ENCODE assay signal across 7 mouse cellular contexts in genomic region chr4:123749484-123750130, GRCm38 (mm10). TPM values are rescaled to one million over a fixed set of nuclear protein-coding genes. Genes with fewer than 3 reads are reported as not detected.
DNase-seq lines count a peak whose midpoint lies in the region; ATAC-seq and TF ChIP-seq lines count a peak whose summit lies in the region.

No protein-coding gene starts in this region.

- H3K27ac ChIP-seq in forebrain, embryonic 15.5 days (replicated peaks): peak overlapping the region; percentile 94
- peak overlapping the region; percentile 83 for H3K27ac ChIP-seq in intestine, embryonic 16.5 days (ENCODE audit: low read length)
- peak overlapping the region; percentile 89 for H3K27ac ChIP-seq in liver, embryonic 15.5 days (replicated peaks)
- peak overlapping the region; percentile 66; the same call in 1 of the 2 replicates for H3K27ac ChIP-seq in olfactory bulb, adult 2 months (ENCODE audit: insufficient read depth, low read depth, low read length)

- H3K27me3 ChIP-seq in forebrain, embryonic 15.5 days: no peaks in the 10 kb centered on the region
- H3K27me3 ChIP-seq in intestine, embryonic 16.5 days (replicated peaks; ENCODE audit: control insufficient read depth, insufficient read depth, low read length): no peaks in the 10 kb centered on the region
- peaks cover 10% of the 10 kb centered on the region for H3K27me3 ChIP-seq in liver, embryonic 15.5 days

- H3K9ac ChIP-seq in forebrain, embryonic 15.5 days (replicated peaks): peak overlapping the region; percentile 95
- peak overlapping the region; percentile 89 for H3K9ac ChIP-seq in intestine, embryonic 16.5 days (ENCODE audit: low read depth, low read length)
- peak overlapping the region; percentile 93 for H3K9ac ChIP-seq in liver, embryonic 15.5 days

- ATAC-seq in forebrain, embryonic 15.5 days (replicated peaks): peak; percentile 40
- peak; percentile 83 for ATAC-seq in intestine, embryonic 16.5 days
- ATAC-seq in liver, embryonic 15.5 days (ENCODE audit: insufficient read depth): peak; percentile 80

- H3K36me3 ChIP-seq in forebrain, embryonic 15.5 days: no peaks in the 10 kb centered on the region
- no peaks in the 10 kb centered on the region for H3K36me3 ChIP-seq in intestine, embryonic 16.5 days (ENCODE audit: control insufficient read depth, insufficient read depth, low read length)
- H3K36me3 ChIP-seq in liver, embryonic 15.5 days (replicated peaks): no peaks in the 10 kb centered on the region

- H3K4me2 ChIP-seq in forebrain, embryonic 15.5 days (replicated peaks): peak overlapping the region; percentile 60
- peak overlapping the region; percentile 75 for H3K4me2 ChIP-seq in intestine, embryonic 16.5 days (ENCODE audit: low read depth, low read length)
- peak overlapping the region; percentile 95 for H3K4me2 ChIP-seq in liver, embryonic 15.5 days

- peak overlapping the region; percentile 98 for H3K4me3 ChIP-seq in forebrain, embryonic 15.5 days
- H3K4me3 ChIP-seq in intestine, embryonic 16.5 days (ENCODE audit: low read length): peak overlapping the region; percentile 98
- peak overlapping the region; percentile 98 for H3K4me3 ChIP-seq in liver, embryonic 15.5 days (replicated peaks)
- peak overlapping the region; percentile 86 for H3K4me3 ChIP-seq in olfactory bulb, adult 2 months (ENCODE audit: insufficient read depth, low read depth, low read length)

- DNase-seq in spleen, adult 12 weeks (ENCODE audit: low spot score): peak; percentile 14
- no peak for DNase-seq in spleen, postnatal 14 days (ENCODE audit: low spot score in 2 of 2)
- peak; percentile 24 for DNase-seq in brain, adult 2 months (ENCODE audit: low read depth, low spot score)

- H3K9me3 ChIP-seq in forebrain, embryonic 15.5 days: no peaks in the 10 kb centered on the region
- no peaks in the 10 kb centered on the region for H3K9me3 ChIP-seq in intestine, embryonic 16.5 days (ENCODE audit: control insufficient read depth, low read length)
- H3K9me3 ChIP-seq in liver, embryonic 15.5 days (replicated peaks): no peaks in the 10 kb centered on the region

- under 1% methylated on average over 54 of the region's 55 CpGs for WGBS in forebrain, embryonic 15.5 days
- WGBS in intestine, embryonic 16.5 days: under 1% methylated on average over 55 of the region's 55 CpGs
- WGBS in liver, embryonic 15.5 days (ENCODE audit: insufficient replicate concordance): under 1% methylated on average over 55 of the region's 55 CpGs
- under 1% methylated on average over 55 of the region's 55 CpGs for WGBS in olfactory bulb, adult 2 months

- H3K4me1 ChIP-seq in forebrain, embryonic 15.5 days: peaks cover 36% of the 10 kb centered on the region
- H3K4me1 ChIP-seq in intestine, embryonic 16.5 days (ENCODE audit: control insufficient read depth, insufficient read depth, low read length): peaks cover 8% of the 10 kb centered on the region
- peaks cover 41% of the 10 kb centered on the region for H3K4me1 ChIP-seq in liver, embryonic 15.5 days (replicated peaks)
- peaks cover 7% of the 10 kb centered on the region for H3K4me1 ChIP-seq in olfactory bulb, adult 2 months (ENCODE audit: control insufficient read depth, insufficient read depth, low read length)

- TF ChIP-seq POLR2A in olfactory bulb, adult 2 months (IDR thresholded peaks at IDR 0.05; ENCODE audit: insufficient read depth, low read depth, low read length): no peak

- no peak for TF ChIP-seq CTCF in olfactory bulb, adult 2 months (IDR thresholded peaks at IDR 0.05; ENCODE audit: insufficient read depth, low read depth, low read length)

RNA-seq across cellular contexts. Expression of gene Akirin1, which starts 0.5 kb away (rescaled TPM):
- polyA plus RNA-seq in forebrain, embryonic 15.5 days (2015; fragmentation: Nextera tagmentation; extraction: Ambion mirVana): 77.1 and 78.8 TPM in 2 replicates
- 35.7 and 36.2 TPM in 2 replicates for polyA plus RNA-seq in intestine, embryonic 16.5 days (2015; fragmentation: Nextera tagmentation; extraction: Ambion mirVana)
- 22.6 and 23.6 TPM in 2 replicates for polyA plus RNA-seq in liver, embryonic 15.5 days (2015; fragmentation: Nextera tagmentation; extraction: Ambion mirVana)
- polyA plus RNA-seq in olfactory bulb, adult 2 months (2012; ENCODE audit: insufficient read depth, insufficient read length, low replicate concordance, missing spikeins): not detected in 2 replicates

RNA-seq across cellular contexts. Expression of gene Ndufs5, which starts 31.6 kb away (rescaled TPM):
- polyA plus RNA-seq in forebrain, embryonic 15.5 days (2015; fragmentation: Nextera tagmentation; extraction: Ambion mirVana): 379 and 398 TPM in 2 replicates
- 322 and 330 TPM in 2 replicates for polyA plus RNA-seq in intestine, embryonic 16.5 days (2015; fragmentation: Nextera tagmentation; extraction: Ambion mirVana)
- 144 and 157 TPM in 2 replicates for polyA plus RNA-seq in liver, embryonic 15.5 days (2015; fragmentation: Nextera tagmentation; extraction: Ambion mirVana)
- polyA plus RNA-seq in olfactory bulb, adult 2 months (2012; ENCODE audit: insufficient read depth, insufficient read length, low replicate concordance, missing spikeins): not detected in 2 replicates

RNA-seq across cellular contexts. Expression of gene Rhbdl2, which starts 38.1 kb away (rescaled TPM):
- polyA plus RNA-seq in forebrain, embryonic 15.5 days (2015; fragmentation: Nextera tagmentation; extraction: Ambion mirVana): 0.92 and 1.2 TPM in 2 replicates
- polyA plus RNA-seq in intestine, embryonic 16.5 days (2015; fragmentation: Nextera tagmentation; extraction: Ambion mirVana): 2.6 and 4.3 TPM in 2 replicates
- polyA plus RNA-seq in liver, embryonic 15.5 days (2015; fragmentation: Nextera tagmentation; extraction: Ambion mirVana): not detected in 2 replicates
- polyA plus RNA-seq in olfactory bulb, adult 2 months (2012; ENCODE audit: insufficient read depth, insufficient read length, low replicate concordance, missing spikeins): not detected in 2 replicates

Comparison
In these comparisons a context has a peak if more than half of its experiments do, and no peak if none do; other contexts are left out.
1. DNase-seq: peak in spleen, adult 12 weeks (single experiment) and brain, adult 2 months (single experiment); none in spleen, postnatal 14 days (0 of 2).
2. RNA of gene Akirin1, which starts 0.5 kb away (polyA plus RNA-seq): 77.1 to 78.8 TPM in forebrain, embryonic 15.5 days, 35.7 to 36.2 TPM in intestine, embryonic 16.5 days and 22.6 to 23.6 TPM in liver, embryonic 15.5 days; not detected in olfactory bulb, adult 2 months; every median in the first group is over 10 times any median in the second.
3. Peak in every context shown above with its lines, with median percentiles within 50 percentile points of each other: ATAC-seq, H3K27ac ChIP-seq, H3K4me2 ChIP-seq, H3K4me3 ChIP-seq and H3K9ac ChIP-seq.